17 mouse cellular contexts compared by ENCODE assay signal in genomic region chr7:73567754-73568161, GRCm38 (mm10). TPM values are rescaled to one million over a fixed set of nuclear protein-coding genes. Genes with fewer than 3 reads are reported as not detected.
A peak's percentile ranks its signal among the peaks of the same experiment; 100 is the strongest.
DNase-seq lines count a peak whose midpoint lies in the region; ATAC-seq and TF ChIP-seq lines count a peak whose summit lies in the region.
"Had no signal": no experiment of that assay in that cellular context is flagged by ENCODE, and none has a peak within 500 bp of the region (broad histone marks: within the 10 kb centered on the region; RNA-seq: fewer than 3 reads in every experiment).

No protein-coding gene starts in this region.

- no peaks in the 10 kb centered on the region for H3K36me3 ChIP-seq in kidney, embryonic 15.5 days
- no peaks in the 10 kb centered on the region for H3K36me3 ChIP-seq in neural tube, embryonic 15.5 days
- no peaks in the 10 kb centered on the region for H3K36me3 ChIP-seq in stomach, embryonic 16.5 days (ENCODE audit: control insufficient read depth, insufficient read depth, low read length)
- H3K36me3 ChIP-seq: embryonic facial prominence, embryonic 12.5 days; liver, embryonic 12.5 days; midbrain, embryonic 12.5 days had no signal

- peak overlapping the region; percentile 91 for H3K27ac ChIP-seq in gastrocnemius, adult 2 months
- no peak overlapping the region for H3K27ac ChIP-seq in kidney, embryonic 15.5 days
- no peak overlapping the region for H3K27ac ChIP-seq in neural tube, embryonic 15.5 days (replicated peaks)
- no peak overlapping the region for H3K27ac ChIP-seq in stomach, embryonic 16.5 days (ENCODE audit: low read length)
- H3K27ac ChIP-seq: embryonic facial prominence, embryonic 12.5 days; hindbrain, embryonic 14.5 days; liver, embryonic 12.5 days; midbrain, embryonic 12.5 days had no signal

- H3K9ac ChIP-seq in kidney, embryonic 15.5 days, result no peak overlapping the region
- no peak overlapping the region for H3K9ac ChIP-seq in neural tube, embryonic 15.5 days (replicated peaks)
- H3K9ac ChIP-seq in stomach, embryonic 16.5 days (ENCODE audit: low read length), result no peak overlapping the region
- H3K9ac ChIP-seq: embryonic facial prominence, embryonic 12.5 days; hindbrain, embryonic 14.5 days; liver, embryonic 12.5 days; midbrain, embryonic 12.5 days had no signal

- DNase-seq in gastrocnemius, adult 2 months, result peak; percentile 33
- DNase-seq in gastrocnemius, postnatal 25 days, result no peak
- peak; percentile 36 for DNase-seq in kidney, adult 11 months
- peak; percentile 13 for DNase-seq in neural tube, embryonic 10.5 days (ENCODE audit: extremely low spot score, low spot score)
- DNase-seq in layer of hippocampus, postnatal 14 days (ENCODE audit: low spot score in 2 of 2), result no peak
- DNase-seq: B cell, adult 2 months; cerebellum, adult 18-20 months had no signal

- ATAC-seq in kidney, embryonic 15.5 days (replicated peaks; ENCODE audit: low FRiP score), result no peak
- no peak for ATAC-seq in neural tube, embryonic 15.5 days (ENCODE audit: low FRiP score)
- 0 out of 2 replicates have a peak, but pooled peaks have one; percentile 53 for ATAC-seq in stomach, embryonic 16.5 days (ENCODE audit: insufficient read depth, low FRiP score)
- ATAC-seq: liver, embryonic 12.5 days; lung, postnatal 0 days; Patski had no signal

- H3K4me2 ChIP-seq in kidney, embryonic 15.5 days, result no peak overlapping the region
- no peak overlapping the region for H3K4me2 ChIP-seq in neural tube, embryonic 15.5 days
- no peak overlapping the region for H3K4me2 ChIP-seq in stomach, embryonic 16.5 days (ENCODE audit: low read depth, low read length)
- H3K4me2 ChIP-seq: embryonic facial prominence, embryonic 12.5 days; hindbrain, embryonic 14.5 days; liver, embryonic 12.5 days; midbrain, embryonic 12.5 days had no signal

- intact Hi-C loops in gastrocnemius, adult 2 months (cut with DNase I), result no loop called here

- no peak overlapping the region for H3K4me3 ChIP-seq in gastrocnemius, adult 2 months
- H3K4me3 ChIP-seq in kidney, embryonic 15.5 days (replicated peaks), result no peak overlapping the region
- no peak overlapping the region for H3K4me3 ChIP-seq in neural tube, embryonic 15.5 days (replicated peaks)
- no peak overlapping the region for H3K4me3 ChIP-seq in stomach, embryonic 16.5 days (replicated peaks; ENCODE audit: low read length)
- H3K4me3 ChIP-seq: embryonic facial prominence, embryonic 12.5 days; liver, embryonic 12.5 days; midbrain, embryonic 12.5 days; myocyte had no signal

- no peak for TF ChIP-seq CTCF in gastrocnemius, adult 2 months (IDR thresholded peaks at IDR 0.05)

- 44% methylated on average over 4 of the region's 4 CpGs for WGBS in kidney, embryonic 15.5 days
- 70% methylated on average over 4 of the region's 4 CpGs for WGBS in neural tube, embryonic 15.5 days
- 58% methylated on average over 4 of the region's 4 CpGs for WGBS in stomach, embryonic 16.5 days

- H3K4me1 ChIP-seq in kidney, embryonic 15.5 days, result peaks cover 10% of the 10 kb centered on the region
- no peaks in the 10 kb centered on the region for H3K4me1 ChIP-seq in neural tube, embryonic 15.5 days
- H3K4me1 ChIP-seq in stomach, embryonic 16.5 days (ENCODE audit: control insufficient read depth, insufficient read depth, low read length), result peaks cover 4% of the 10 kb centered on the region; the same call in 1 of the 2 replicates
- H3K4me1 ChIP-seq: midbrain, embryonic 12.5 days had no signal

- no peaks in the 10 kb centered on the region for H3K9me3 ChIP-seq in kidney, embryonic 15.5 days (replicated peaks)
- no peaks in the 10 kb centered on the region for H3K9me3 ChIP-seq in neural tube, embryonic 15.5 days (replicated peaks)
- no peaks in the 10 kb centered on the region for H3K9me3 ChIP-seq in stomach, embryonic 16.5 days (replicated peaks; ENCODE audit: control insufficient read depth, low read length)
- H3K9me3 ChIP-seq: embryonic facial prominence, embryonic 12.5 days; liver, embryonic 12.5 days; midbrain, embryonic 12.5 days had no signal

- no peaks in the 10 kb centered on the region for H3K27me3 ChIP-seq in kidney, embryonic 15.5 days
- no peaks in the 10 kb centered on the region for H3K27me3 ChIP-seq in neural tube, embryonic 15.5 days (replicated peaks)
- H3K27me3 ChIP-seq in stomach, embryonic 16.5 days (ENCODE audit: control insufficient read depth, insufficient read depth, low read length), result no peaks in the 10 kb centered on the region
- H3K27me3 ChIP-seq: embryonic facial prominence, embryonic 12.5 days; midbrain, embryonic 12.5 days; Patski had no signal

RNA-seq across cellular contexts. Expression of gene Chd2, which starts 26.1 kb away (rescaled TPM):
- 10 to 100 TPM; 40.7 to 48.4 TPM for total RNA-seq in gastrocnemius, adult 2 months (2021)
- 10 to 100 TPM; 30.2 to 38.4 TPM for total RNA-seq in gastrocnemius, postnatal 25 days (2021)
- polyA plus RNA-seq in kidney, embryonic 15.5 days (2015; fragmentation: Nextera tagmentation; extraction: Ambion mirVana), result 56.6 and 61.7 TPM in 2 replicates
- 31.2 and 39.3 TPM in 2 replicates for polyA plus RNA-seq in neural tube, embryonic 15.5 days (2015; fragmentation: Nextera tagmentation; extraction: Ambion mirVana)
- 35.8 and 44.5 TPM in 2 replicates for polyA plus RNA-seq in stomach, embryonic 16.5 days (2015; fragmentation: Nextera tagmentation; extraction: Ambion mirVana)
- total RNA-seq in layer of hippocampus, postnatal 14 days (2021), result 10 to 100 TPM; 47.2 to 49.8 TPM

Comparison
In these comparisons a context has a peak if more than half of its experiments do, and no peak if none do; other contexts are left out.
1. DNase-seq: peak in gastrocnemius, adult 2 months (single experiment), kidney, adult 11 months (single experiment) and neural tube, embryonic 10.5 days (single experiment); none in gastrocnemius, postnatal 25 days (single experiment) and layer of hippocampus, postnatal 14 days (0 of 2).